Mouse (Mus musculus) C2C12 (cell line): ENCODE results near the gene Slc5a3.

Experiments used
- CEBPB ChIP-seq: IDR thresholded peaks from one replicate; pipeline ENCODE4 v1.6.1; 2011; ENCODE audit warnings: low read depth, mild to moderate bottlenecking, control low read depth, moderate library complexity
- CTCF ChIP-seq: IDR thresholded peaks from one replicate; pipeline ENCODE4 v1.5.1; 2011; ENCODE audit not compliant: control insufficient read depth, insufficient read depth, insufficient read length
- FOSL1 ChIP-seq: IDR thresholded peaks from one replicate; pipeline ENCODE4 v1.8.0; 2011; ENCODE audit warnings: mild to moderate bottlenecking, low read length; ENCODE audit not compliant: poor library complexity, insufficient read depth, severe bottlenecking
- MAX ChIP-seq: IDR thresholded peaks from one replicate; pipeline ENCODE4 v1.6.1; 2011; ENCODE audit warnings: mild to moderate bottlenecking, control low read depth
- MYOD1 ChIP-seq: IDR thresholded peaks from one replicate; pipeline ENCODE4 v1.6.1; 2011; ENCODE audit warnings: low read depth; ENCODE audit not compliant: control insufficient read depth, insufficient read length
- MYOG ChIP-seq: IDR thresholded peaks from one replicate; pipeline ENCODE4 v1.6.1; 2011; ENCODE audit not compliant: control insufficient read depth, insufficient read length; ENCODE audit errors: extremely low read depth
- USF1 ChIP-seq: IDR thresholded peaks from one replicate; pipeline ENCODE4 v1.6.1; 2011; ENCODE audit warnings: low read depth, mild to moderate bottlenecking, control low read depth, moderate library complexity

GRCm38 (mm10) chr16:92117337-92118209, 59.5 kb downstream of the Slc5a3 start:
- TF ChIP-seq CTCF: no peak
- no peak for TF ChIP-seq USF1
- no peak for TF ChIP-seq MYOD1
- no peak for TF ChIP-seq MAX
- TF ChIP-seq CEBPB: no peak
- TF ChIP-seq MYOG: no peak
- TF ChIP-seq FOSL1: no peak
